Mouse (Mus musculus): ENCODE measurements around the gene Frmd4a.

DNA sequence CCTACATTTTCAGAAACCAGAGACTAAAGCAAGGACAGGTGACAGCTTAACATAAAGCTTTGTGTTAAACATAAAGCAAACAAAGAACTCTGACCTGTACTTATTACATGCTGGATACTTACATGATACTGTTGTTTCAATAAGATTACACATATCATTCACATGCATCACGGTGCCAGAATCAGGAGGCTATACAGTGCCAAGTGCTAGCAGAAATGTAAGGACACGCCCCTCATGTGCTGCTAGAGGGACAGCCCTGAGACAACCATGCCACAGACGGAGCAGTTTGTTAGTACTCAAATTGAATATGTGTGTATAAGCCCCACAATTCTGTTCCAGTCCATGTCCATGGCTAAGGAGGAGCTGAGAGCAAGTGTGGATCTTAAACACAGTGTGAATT is 620.7 kb downstream of the Frmd4a start:
- TF ChIP-seq CTCF (IDR thresholded peaks at IDR 0.05; ENCODE audit: low read depth) (no peak), EP300 (IDR thresholded peaks at IDR 0.05; ENCODE audit: low read depth) (no peak)

All from heart, postnatal 0 days (tissue).